Mouse (Mus musculus) bone marrow macrophage, adult 2 months (primary cell): ENCODE data around the gene Ldah. TPM values are rescaled to one million over a fixed set of nuclear protein-coding genes. Genes with fewer than 3 reads are reported as not detected.

Experiments used
- H3K27ac ChIP-seq: 2 replicates; pipeline ENCODE4 v1.5.1; 2012; ENCODE audit warnings: low read depth, low read length; ENCODE audit not compliant: insufficient read depth
- H3K4me1 ChIP-seq: 2 replicates; pipeline ENCODE4 v1.6.1; 2012; ENCODE audit warnings: low read length; ENCODE audit not compliant: control insufficient read depth, insufficient read depth
- H3K4me3 ChIP-seq: 2 replicates; pipeline ENCODE4 v1.5.1; 2012; ENCODE audit warnings: mild to moderate bottlenecking, low read length, moderate library complexity; ENCODE audit not compliant: insufficient read depth
- CTCF ChIP-seq: IDR thresholded peaks from 2 replicates; pipeline ENCODE4 v1.5.1; 2012; ENCODE audit warnings: low read depth, mild to moderate bottlenecking, low read length, moderate library complexity
- POLR2A ChIP-seq: IDR thresholded peaks from 2 replicates; pipeline ENCODE4 v1.6.1; 2012; ENCODE audit warnings: mild to moderate bottlenecking, low read depth, low read length, borderline replicate concordance
- polyA plus RNA-seq: library from polyadenylated mRNA; stranded (reverse); fragments of >200 nt; gene quantifications from 2 replicates; pipeline ENCODE4 v1.2.4, GENCODE M21; 2012; ENCODE audit not compliant: missing spikeins, insufficient read depth, insufficient read length

Gene Ldah
- polyA plus RNA-seq, 1 experiment: 47.9 TPM

GRCm38 (mm10) chr12:8325943-8326522 is 118.1 kb downstream of the Ldah start:
- no peak overlapping the region for H3K4me3 ChIP-seq
- H3K4me1 ChIP-seq: no peaks in the 10 kb centered on the region
- TF ChIP-seq POLR2A: no peak
- TF ChIP-seq CTCF: no peak
- H3K27ac ChIP-seq: no peak overlapping the region

- H3K27ac ChIP-seq: no peak overlapping the region
- no peak overlapping the region for H3K4me3 ChIP-seq
- H3K4me1 ChIP-seq: no peaks in the 10 kb centered on the region
- TF ChIP-seq POLR2A: no peak
- TF ChIP-seq CTCF: peak; percentile 94
These were observed 119.1 kb downstream of the Ldah start for GRCm38 (mm10) chr12:8326825-8327674.

GRCm38 (mm10) chr12:8327675-8328053 is 119.8 kb downstream of the Ldah start:
- Histone ChIP-seq H3K27ac (no peak overlapping the region), H3K4me3 (no peak overlapping the region), H3K4me1 (no peaks in the 10 kb centered on the region; the same call in 1 of the 2 replicates)
- no peak for TF ChIP-seq CTCF
- no peak for TF ChIP-seq POLR2A

GRCm38 (mm10) chr12:8329236-8329635 is 121.3 kb downstream of the Ldah start:
- H3K27ac ChIP-seq: no peak overlapping the region
- no peak overlapping the region for H3K4me3 ChIP-seq
- no peaks in the 10 kb centered on the region; the same call in 1 of the 2 replicates for H3K4me1 ChIP-seq
- no peak for TF ChIP-seq CTCF

DNA sequence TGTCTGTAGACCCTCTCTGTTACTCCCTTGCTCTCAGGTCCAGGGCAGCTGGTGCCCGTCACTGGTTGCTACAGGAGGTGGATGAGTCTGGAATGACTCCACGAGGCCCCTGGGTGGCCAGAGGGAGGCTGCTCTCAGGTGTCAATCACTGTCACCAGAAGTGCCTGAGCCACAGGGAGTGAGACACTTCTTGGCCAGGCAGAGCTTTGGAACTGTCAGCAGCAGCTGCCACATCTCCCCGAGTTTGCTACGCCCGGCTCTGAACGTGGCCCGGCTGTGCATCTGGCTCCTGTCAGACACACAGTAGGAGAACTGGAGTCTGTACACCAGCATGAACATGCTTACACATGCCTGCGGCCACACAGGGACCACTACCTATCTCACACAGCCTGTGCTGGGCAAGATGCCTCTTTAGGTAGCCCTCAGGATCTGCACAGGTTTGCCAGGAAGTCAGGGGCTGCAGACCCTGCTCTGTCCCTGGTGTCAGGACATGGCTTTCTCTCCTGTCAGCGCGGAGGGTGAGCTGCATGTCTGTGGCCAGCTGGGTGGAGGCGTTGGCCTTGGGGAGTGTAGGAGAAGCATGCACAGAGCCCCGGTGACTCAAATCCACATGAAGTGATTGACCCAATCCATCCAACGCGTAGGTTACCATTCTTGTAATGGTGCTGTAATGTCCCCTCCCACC is 123.7 kb downstream of the Ldah start:
- no peaks in the 10 kb centered on the region; the same call in 1 of the 2 replicates for H3K4me1 ChIP-seq
- TF ChIP-seq POLR2A: no peak
- no peak for TF ChIP-seq CTCF
- H3K27ac ChIP-seq: no peak overlapping the region
- H3K4me3 ChIP-seq: no peak overlapping the region

GRCm38 (mm10) chr12:8332174-8332542 is 124.3 kb downstream of the Ldah start:
- Histone ChIP-seq H3K27ac (no peak overlapping the region), H3K4me1 (no peaks in the 10 kb centered on the region; the same call in 1 of the 2 replicates), H3K4me3 (no peak overlapping the region)
- TF ChIP-seq POLR2A: no peak
- TF ChIP-seq CTCF: no peak

DNA sequence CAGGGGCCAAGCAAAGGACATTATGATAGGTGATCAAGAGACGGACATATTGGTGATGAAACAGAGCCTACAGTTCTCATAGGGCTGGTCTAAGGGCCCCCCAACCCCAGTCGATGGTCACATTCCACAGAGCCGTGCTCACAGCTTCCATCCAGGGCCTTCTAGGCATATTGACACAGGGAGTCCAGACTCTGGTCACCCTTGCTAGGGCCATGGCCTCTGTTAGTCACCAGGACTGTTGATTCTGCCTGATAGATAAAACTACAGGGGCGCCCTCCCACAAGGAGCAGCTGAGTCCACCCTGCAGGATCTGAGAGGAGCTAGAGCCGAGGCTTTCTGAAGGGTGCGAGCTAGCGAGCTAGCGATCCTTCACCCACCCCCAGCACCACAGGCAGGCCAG is 125.7 kb downstream of the Ldah start:
- TF ChIP-seq CTCF (no peak), POLR2A (no peak)
- Histone ChIP-seq H3K27ac (no peak overlapping the region), H3K4me3 (no peak overlapping the region), H3K4me1 (no peaks in the 10 kb centered on the region; the same call in 1 of the 2 replicates)

- H3K27ac ChIP-seq: no peak overlapping the region
- no peak for TF ChIP-seq CTCF
- TF ChIP-seq POLR2A: no peak
- no peak overlapping the region for H3K4me3 ChIP-seq
- no peaks in the 10 kb centered on the region; the same call in 1 of the 2 replicates for H3K4me1 ChIP-seq
These were observed 126.4 kb downstream of the Ldah start for GRCm38 (mm10) chr12:8334261-8334660.

Other genes with a start within 250 kb of the Ldah start
- gene Apob, start 230.5 kb upstream of the Ldah start, polyA plus RNA-seq: 0.25 TPM in 1 of 2 replicates, not detected in the other
- not detected in 2 replicates for gene Gdf7, start 93.8 kb downstream of the Ldah start, polyA plus RNA-seq
- 29.8 and 33.4 TPM in 2 replicates for gene Hs1bp3, start 105.3 kb downstream of the Ldah start, polyA plus RNA-seq